Mouse (Mus musculus) MEL (cell line): ENCODE results near the gene Rapgef4.

Source experiments
- CHD1 ChIP-seq: IDR thresholded peaks from 2 replicates; pipeline ENCODE4 v1.6.1; 2012; ENCODE audit warnings: low read depth, mild to moderate bottlenecking, inconsistent platforms, low read length, improper control_type of control experiment
- CHD2 ChIP-seq: IDR thresholded peaks from 2 replicates; pipeline ENCODE4 v1.6.1; 2011; ENCODE audit warnings: low read length, improper control_type of control experiment
- CTCF ChIP-seq, 3 experiments: IDR thresholded peaks in 2 of 3; conservative IDR thresholded peaks in 1 of 3; 2 replicates each; pipeline ENCODE4 v1.5.1; 2011 to 2012; ENCODE audit warnings: low read length in 3 of 3, low read depth in 2 of 3, mild to moderate bottlenecking in 2 of 3, improper control_type of control experiment in 1 of 3, inconsistent platforms in 1 of 3, mixed read lengths in 1 of 3, moderate library complexity in 1 of 3; ENCODE audit not compliant: control insufficient read depth in 1 of 3, insufficient read depth in 1 of 3, poor library complexity in 1 of 3, severe bottlenecking in 1 of 3
- ETS1 ChIP-seq: IDR thresholded peaks from 2 replicates; pipeline ENCODE4 v1.6.1; 2012; ENCODE audit warnings: low read depth, mild to moderate bottlenecking, inconsistent platforms, low read length, improper control_type of control experiment, moderate library complexity
- GATA1 ChIP-seq: IDR thresholded peaks from 2 replicates; pipeline ENCODE4 v1.6.1; 2011; ENCODE audit warnings: low read depth, low read length, improper control_type of control experiment
- KAT2A ChIP-seq: conservative IDR thresholded peaks from 2 replicates; pipeline ENCODE4 v1.6.1; 2012; ENCODE audit warnings: low read depth, low read length, improper control_type of control experiment, inconsistent platforms
- MYC ChIP-seq: IDR thresholded peaks from 2 replicates; pipeline ENCODE4 v1.6.1; 2011; ENCODE audit warnings: low read depth, mild to moderate bottlenecking, low read length, improper control_type of control experiment, moderate library complexity
- ZNF384 ChIP-seq: IDR thresholded peaks from 2 replicates; pipeline ENCODE4 v1.6.1; 2012; ENCODE audit warnings: low read depth, mild to moderate bottlenecking, inconsistent platforms, low read length, improper control_type of control experiment

- TF ChIP-seq CHD2 (no peak), CHD1 (no peak), MYC (no peak), ZNF384 (no peak), GATA1 (no peak), ETS1 (no peak), KAT2A (no peak), CTCF (IDR thresholded peaks at IDR 0.05 in 2 of 3, conservative IDR thresholded peaks at IDR 0.05 in 1 of 3; ENCODE audit: control insufficient read depth in 1 of 3, insufficient read depth in 1 of 3, low read depth in 2 of 3, low read length in 3 of 3, poor library complexity in 1 of 3, severe bottlenecking in 1 of 3) (no peak)
Observed at GRCm38 (mm10) chr2:72002843-72003370, 21.9 kb downstream of the Rapgef4 start.
